Mouse (Mus musculus) stomach, adult 2 months (tissue): ENCODE results near the gene Fdx1. TPM values are rescaled to one million over a fixed set of nuclear protein-coding genes. Genes with fewer than 3 reads are reported as not detected.

Experiments used
- polyA plus RNA-seq: library from polyadenylated mRNA; depleted of rRNA; stranded (reverse); fragments of >200 nt; gene quantifications from 2 replicates; pipeline ENCODE4 v1.2.3, GENCODE M21; 2012; rRNA removed

Fdx1 gene
- polyA plus RNA-seq: 62.2 and 279 TPM in 2 replicates

DNA sequence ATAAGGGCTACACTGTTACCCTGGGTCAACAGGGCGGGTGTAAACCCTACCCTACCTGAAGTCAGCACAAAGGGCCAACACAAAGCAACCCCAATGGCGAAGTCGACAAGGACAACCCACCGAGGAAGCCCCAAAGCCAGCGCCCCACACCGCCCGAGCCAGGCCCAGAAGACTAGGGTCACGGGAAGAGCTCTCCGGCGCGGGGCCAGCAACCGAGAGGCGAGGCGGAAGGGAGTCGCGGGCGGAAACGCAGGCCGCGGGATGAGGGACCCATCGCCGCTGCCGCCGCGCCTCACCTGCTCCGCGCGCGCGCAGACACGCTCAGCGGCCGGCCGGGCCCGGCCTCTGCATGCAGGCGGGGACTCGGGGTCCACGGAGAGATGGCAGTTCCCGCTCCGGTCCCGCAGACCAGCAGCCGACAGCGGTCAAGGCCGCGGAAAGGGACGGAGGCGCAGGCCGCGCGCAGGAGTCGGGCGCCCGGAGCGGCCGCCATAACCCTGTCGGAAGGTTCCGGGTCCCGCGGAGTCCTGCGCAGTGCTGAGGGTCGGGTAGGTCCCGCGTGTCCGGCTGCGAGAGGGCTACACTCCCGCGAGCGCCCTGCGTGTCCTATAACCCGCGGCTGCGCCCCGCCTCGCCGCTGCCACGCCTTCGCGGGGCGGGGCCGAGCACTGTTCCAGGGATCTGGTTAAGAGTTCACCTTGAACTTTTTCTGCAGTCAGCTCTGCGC is at the start of gene Fdx1:
Gene Fdx1, minus strand, starts transcription at position 582 of the 727 bp plus-strand sequence.

Other genes starting within 250 kb of the Fdx1 start
- 0.05 and 0.21 TPM in 2 replicates for gene Arhgap20, start 198.2 kb downstream of the Fdx1 start, polyA plus RNA-seq
- 0.87 and 1.9 TPM in 2 replicates for gene Rdx, start 83.6 kb upstream of the Fdx1 start, polyA plus RNA-seq
- 0.26 and 0.47 TPM in 2 replicates for gene Zc3h12c, start 205.0 kb upstream of the Fdx1 start, polyA plus RNA-seq